Mouse (Mus musculus) C2C12 (cell line): ENCODE results near the gene Specc1l.

ENCODE experiments used
- CTCF ChIP-seq: IDR thresholded peaks from one replicate; pipeline ENCODE4 v1.5.1; 2011; ENCODE audit not compliant: control insufficient read depth, insufficient read depth, insufficient read length
- MYOD1 ChIP-seq: IDR thresholded peaks from one replicate; pipeline ENCODE4 v1.6.1; 2011; ENCODE audit warnings: low read depth; ENCODE audit not compliant: control insufficient read depth, insufficient read length
- MYOG ChIP-seq: IDR thresholded peaks from one replicate; pipeline ENCODE4 v1.6.1; 2011; ENCODE audit not compliant: control insufficient read depth, insufficient read length; ENCODE audit errors: extremely low read depth

GRCm38 (mm10) chr10:75301937-75302336, 90.1 kb downstream of the Specc1l start:
- no peak for TF ChIP-seq MYOD1
- no peak for TF ChIP-seq CTCF
- no peak for TF ChIP-seq MYOG
